ENCODE assay signal across 14 mouse cellular contexts in genomic region chr6:90825063-90825462, GRCm38 (mm10).
A peak's percentile ranks its signal among the peaks of the same experiment; 100 is the strongest.
DNase-seq lines count a peak whose midpoint lies in the region; ATAC-seq and TF ChIP-seq lines count a peak whose summit lies in the region.
"Had no signal": no experiment of that assay in that cellular context is flagged by ENCODE, and none has a peak within 500 bp of the region (broad histone marks: within the 10 kb centered on the region; RNA-seq: fewer than 3 reads in every experiment).

No protein-coding gene starts in this region.

- no peak overlapping the region for H3K4me2 ChIP-seq in lung, postnatal 0 days (replicated peaks; ENCODE audit: low read depth, low read length)
- H3K4me2 ChIP-seq in hindbrain, embryonic 13.5 days = no peak overlapping the region
- H3K4me2 ChIP-seq: lung, embryonic 14.5 days had no signal

- peak; percentile 21; the same call in 1 of the 2 replicates for TF ChIP-seq CTCF in lung, postnatal 0 days (IDR thresholded peaks at IDR 0.05)

- ATAC-seq in lung, postnatal 0 days = no peak
- peak; percentile 98 for ATAC-seq in granulocyte monocyte progenitor cell, adult 5-6 weeks (replicated peaks; ENCODE audit: poor library complexity, severe bottlenecking)
- ATAC-seq in megakaryocyte-erythroid progenitor cell, adult 5-6 weeks (replicated peaks; ENCODE audit: low FRiP score, low TSS enrichment, poor library complexity, severe bottlenecking) = peak; percentile 69
- no peak for ATAC-seq in hindbrain, embryonic 13.5 days (ENCODE audit: low FRiP score)
- ATAC-seq: CD4-positive, CD25-positive, alpha-beta regulatory T cell, adult 4 months had no signal

- no peaks in the 10 kb centered on the region for H3K9me3 ChIP-seq in lung, postnatal 0 days (ENCODE audit: low read length)
- H3K9me3 ChIP-seq in hindbrain, embryonic 13.5 days = no peaks in the 10 kb centered on the region

- H3K27ac ChIP-seq in lung, postnatal 0 days (ENCODE audit: low read length) = no peak overlapping the region
- no peak overlapping the region for H3K27ac ChIP-seq in hindbrain, embryonic 13.5 days

- no peaks in the 10 kb centered on the region for H3K4me1 ChIP-seq in lung, postnatal 0 days (ENCODE audit: insufficient read depth, low read depth, low read length)
- peaks cover 31% of the 10 kb centered on the region for H3K4me1 ChIP-seq in hindbrain, embryonic 13.5 days (replicated peaks)

- WGBS in lung, postnatal 0 days = 82% methylated on average over 2 of the region's 2 CpGs
- 77% methylated on average over 2 of the region's 2 CpGs for WGBS in hindbrain, embryonic 13.5 days

- no peak for TF ChIP-seq EP300 in lung, postnatal 0 days (IDR thresholded peaks at IDR 0.05)

- intact Hi-C loops in heart, postnatal 25 days (cut with DNase I) = loop anchor here (10.0 kb wide), 1 partner anchor 250 kb away; no protein-coding TSS in a partner anchor

- no peaks in the 10 kb centered on the region for H3K36me3 ChIP-seq in lung, postnatal 0 days (ENCODE audit: insufficient read depth, low read length)
- no peaks in the 10 kb centered on the region for H3K36me3 ChIP-seq in hindbrain, embryonic 13.5 days

- H3K9ac ChIP-seq in lung, postnatal 0 days (replicated peaks; ENCODE audit: low read depth) = no peak overlapping the region
- H3K9ac ChIP-seq in hindbrain, embryonic 13.5 days = no peak overlapping the region
- H3K9ac ChIP-seq: lung, embryonic 14.5 days had no signal

- no peaks in the 10 kb centered on the region for H3K27me3 ChIP-seq in lung, postnatal 0 days (replicated peaks; ENCODE audit: insufficient read depth, low read length)
- no peaks in the 10 kb centered on the region for H3K27me3 ChIP-seq in hindbrain, embryonic 13.5 days

- no peak overlapping the region for H3K4me3 ChIP-seq in lung, postnatal 0 days (ENCODE audit: low read depth, low read length)
- no peak overlapping the region for H3K4me3 ChIP-seq in hindbrain, embryonic 13.5 days

- peak; percentile 12 for DNase-seq in lung, postnatal 0 days (ENCODE audit: low spot score)
- no peak for DNase-seq in lung, adult 18-20 months
- DNase-seq in thymus, postnatal 10 days (ENCODE audit: low spot score in 2 of 2) = peak; percentile 19 to 21
- DNase-seq in adrenal gland, adult 8-10 months = no peak
- DNase-seq in heart, postnatal 25 days (ENCODE audit: low spot score) = no peak
- DNase-seq: adrenal gland, postnatal 36 days; cerebellum, adult 18-20 months; gastrocnemius, postnatal 10 days; kidney, postnatal 10 days; lung, embryonic 14.5 days had no signal

Comparison
In these comparisons a context has a peak if more than half of its experiments do, and no peak if none do; other contexts are left out.
1. DNase-seq: peak in lung, postnatal 0 days (single experiment) and thymus, postnatal 10 days (2 of 2); none in lung, adult 18-20 months (0 of 2), adrenal gland, adult 8-10 months (single experiment) and heart, postnatal 25 days (single experiment).
2. ATAC-seq: peak in granulocyte monocyte progenitor cell, adult 5-6 weeks (single experiment) and megakaryocyte-erythroid progenitor cell, adult 5-6 weeks (single experiment); none in lung, postnatal 0 days (single experiment) and hindbrain, embryonic 13.5 days (single experiment).